Mouse (Mus musculus): ENCODE measurements at regions not wholly inside any gene's neighbourhood (a gene's known extent, or its start where the extent isn't known, plus 50 kb on each side); places are given as distances from the start of the nearest gene placed in this dataset.

DNA sequence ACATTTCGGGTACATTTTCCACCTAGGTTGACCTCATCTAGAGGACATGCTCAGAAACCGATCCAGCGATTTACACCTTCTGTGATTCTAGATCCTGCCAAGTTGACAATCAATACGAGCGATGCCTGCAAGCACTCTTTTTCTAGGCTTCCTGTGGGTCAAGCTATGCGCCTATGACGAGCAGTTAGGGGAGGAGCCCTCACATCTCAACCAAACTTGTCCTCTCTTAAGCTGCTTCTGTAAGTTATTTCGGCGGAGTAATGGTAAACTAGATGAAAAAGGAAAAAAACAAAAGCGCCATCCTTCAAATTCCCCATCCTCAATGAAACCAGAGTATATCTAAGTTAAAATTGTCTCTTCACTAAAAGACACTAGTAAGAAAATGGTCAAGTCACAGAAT lies 858.5 kb downstream of the Zfp704 start:
- TF ChIP-seq CTCF (IDR thresholded peaks at IDR 0.05; ENCODE audit: extremely low read depth, insufficient read depth, low read length) (no peak), POLR2A (IDR thresholded peaks at IDR 0.05; ENCODE audit: extremely low read depth, insufficient read depth, low read length) (no peak)

DNA sequence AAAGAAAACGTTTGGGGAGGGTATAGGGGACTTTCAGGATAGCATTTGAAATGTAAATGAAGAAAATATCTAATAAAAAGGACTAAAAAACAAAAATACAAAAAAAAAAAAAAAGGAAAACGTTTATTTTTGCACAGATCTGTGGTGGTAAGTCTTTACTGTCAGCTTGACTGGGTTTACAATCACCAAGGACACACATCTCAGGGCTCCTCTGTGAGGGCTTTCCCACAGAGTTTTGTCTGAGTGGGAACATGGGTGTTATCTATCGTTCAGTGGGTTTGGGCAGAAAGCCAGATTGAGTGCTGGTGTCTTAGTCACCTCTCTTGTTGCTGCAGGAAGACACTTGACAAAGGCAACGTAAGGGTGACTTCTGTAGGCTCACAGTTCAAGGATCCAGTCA lies 859.0 kb downstream of the Zfp704 start:
- TF ChIP-seq POLR2A (IDR thresholded peaks at IDR 0.05; ENCODE audit: extremely low read depth, insufficient read depth, low read length) (no peak), CTCF (IDR thresholded peaks at IDR 0.05; ENCODE audit: extremely low read depth, insufficient read depth, low read length) (no peak)
- Histone ChIP-seq H3K4me1 (ENCODE audit: control insufficient read depth, insufficient read depth, low read length) (no peaks in the 10 kb centered on the region), H3K4me3 (ENCODE audit: insufficient read depth, low read length) (no peak overlapping the region), H3K27ac (ENCODE audit: insufficient read depth, low read length) (no peak overlapping the region)

More for the DNA sequence above, 858.5 kb downstream of the Zfp704 start:
- no peaks in the 10 kb centered on the region for H3K4me1 ChIP-seq (ENCODE audit: control insufficient read depth, insufficient read depth, low read length)
- H3K27ac ChIP-seq (ENCODE audit: insufficient read depth, low read length) = no peak overlapping the region
- no peak overlapping the region for H3K4me3 ChIP-seq (ENCODE audit: insufficient read depth, low read length)

DNA sequence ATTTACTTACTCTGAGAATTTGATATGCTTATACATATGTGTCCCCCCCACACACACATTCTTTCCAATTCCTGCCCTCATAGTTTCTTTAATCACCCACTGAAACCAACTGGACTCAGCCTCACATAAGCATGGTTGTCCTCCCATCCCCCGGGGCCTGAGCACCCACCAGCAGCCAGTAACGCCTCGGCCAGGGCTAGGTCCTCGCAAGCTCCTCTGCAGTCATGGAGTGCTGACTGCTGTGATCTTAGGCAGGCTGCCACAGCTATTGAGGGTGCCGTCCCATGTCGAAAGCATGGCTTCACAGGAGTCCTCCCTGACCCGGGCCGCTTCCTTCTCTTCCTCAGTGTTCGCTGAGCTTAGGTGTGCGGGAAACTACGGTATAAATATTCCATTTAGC lies 859.7 kb downstream of the Zfp704 start:
- no peaks in the 10 kb centered on the region for H3K4me1 ChIP-seq (ENCODE audit: control insufficient read depth, insufficient read depth, low read length)
- H3K27ac ChIP-seq (ENCODE audit: insufficient read depth, low read length) = no peak overlapping the region
- TF ChIP-seq CTCF (IDR thresholded peaks at IDR 0.05; ENCODE audit: extremely low read depth, insufficient read depth, low read length) (no peak), POLR2A (IDR thresholded peaks at IDR 0.05; ENCODE audit: extremely low read depth, insufficient read depth, low read length) (no peak)
- no peak overlapping the region for H3K4me3 ChIP-seq (ENCODE audit: insufficient read depth, low read length)

DNA sequence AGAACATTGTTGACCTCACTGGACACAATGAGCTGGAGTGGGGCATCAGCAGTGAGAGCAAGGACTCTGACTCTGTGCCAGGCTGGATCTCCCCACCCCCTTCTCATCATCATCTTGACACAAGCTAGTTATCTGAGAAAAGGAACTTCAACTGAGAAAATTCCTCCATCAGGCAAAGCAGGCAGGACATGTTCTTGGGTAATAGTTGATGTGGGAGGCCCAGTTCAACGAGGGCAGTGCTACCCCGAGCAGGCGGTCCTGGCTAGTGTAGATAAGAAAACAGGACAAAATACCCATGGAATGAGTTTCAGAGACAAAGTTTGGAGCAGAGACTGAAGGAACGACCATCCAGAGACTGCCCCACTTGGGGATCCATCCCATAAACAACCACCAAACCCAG lies 862.7 kb downstream of the Zfp704 start:
- Histone ChIP-seq H3K4me1 (ENCODE audit: control insufficient read depth, insufficient read depth, low read length) (no peaks in the 10 kb centered on the region), H3K4me3 (ENCODE audit: insufficient read depth, low read length) (no peak overlapping the region), H3K27ac (ENCODE audit: insufficient read depth, low read length) (no peak overlapping the region)
- TF ChIP-seq POLR2A (IDR thresholded peaks at IDR 0.05; ENCODE audit: extremely low read depth, insufficient read depth, low read length) (no peak), CTCF (IDR thresholded peaks at IDR 0.05; ENCODE audit: extremely low read depth, insufficient read depth, low read length) (no peak)

DNA sequence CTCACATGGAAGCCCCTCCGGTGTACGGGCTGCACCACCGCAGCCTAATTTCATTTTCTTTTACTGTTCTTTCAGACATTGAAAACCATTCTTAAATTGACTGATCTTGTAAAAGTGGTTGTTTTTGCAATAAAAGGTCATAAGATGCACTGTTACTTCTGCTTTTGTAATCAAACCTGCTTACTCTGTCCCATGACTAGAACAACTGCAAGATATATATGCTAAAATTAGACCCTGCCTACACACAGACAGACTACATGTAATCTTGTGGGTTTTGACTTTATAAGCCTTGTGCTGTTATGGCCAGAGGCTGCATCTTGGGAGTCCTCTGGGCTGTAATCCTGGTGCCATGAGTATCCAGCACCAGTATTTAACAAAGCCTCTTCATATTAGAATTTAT lies 863.2 kb downstream of the Zfp704 start:
- no peaks in the 10 kb centered on the region for H3K4me1 ChIP-seq (ENCODE audit: control insufficient read depth, insufficient read depth, low read length)
- no peak overlapping the region for H3K27ac ChIP-seq (ENCODE audit: insufficient read depth, low read length)
- TF ChIP-seq CTCF (IDR thresholded peaks at IDR 0.05; ENCODE audit: extremely low read depth, insufficient read depth, low read length) (no peak), POLR2A (IDR thresholded peaks at IDR 0.05; ENCODE audit: extremely low read depth, insufficient read depth, low read length) (no peak)
- H3K4me3 ChIP-seq (ENCODE audit: insufficient read depth, low read length) = no peak overlapping the region

DNA sequence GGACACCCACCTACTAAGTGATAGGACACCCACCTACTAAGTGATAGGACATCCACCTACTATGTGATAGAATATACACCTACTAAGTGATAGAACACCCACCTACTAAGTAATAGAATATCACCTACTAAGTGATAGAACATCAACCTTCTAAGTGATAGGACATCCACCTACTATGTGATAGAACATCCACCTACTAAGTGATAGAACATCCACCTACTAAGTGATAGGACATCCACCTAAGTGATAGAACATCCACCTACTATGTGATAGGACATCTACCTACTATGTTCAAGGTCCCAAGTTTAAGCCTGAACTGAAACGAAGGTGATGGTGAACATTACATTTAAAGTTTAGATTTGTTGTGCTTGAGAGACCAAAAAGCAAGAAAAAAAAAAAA lies 863.8 kb downstream of the Zfp704 start:
- no peak overlapping the region for H3K27ac ChIP-seq (ENCODE audit: insufficient read depth, low read length)
- no peaks in the 10 kb centered on the region for H3K4me1 ChIP-seq (ENCODE audit: control insufficient read depth, insufficient read depth, low read length)
- TF ChIP-seq POLR2A (IDR thresholded peaks at IDR 0.05; ENCODE audit: extremely low read depth, insufficient read depth, low read length) (no peak), CTCF (IDR thresholded peaks at IDR 0.05; ENCODE audit: extremely low read depth, insufficient read depth, low read length) (no peak)
- H3K4me3 ChIP-seq (ENCODE audit: insufficient read depth, low read length) = no peak overlapping the region

DNA sequence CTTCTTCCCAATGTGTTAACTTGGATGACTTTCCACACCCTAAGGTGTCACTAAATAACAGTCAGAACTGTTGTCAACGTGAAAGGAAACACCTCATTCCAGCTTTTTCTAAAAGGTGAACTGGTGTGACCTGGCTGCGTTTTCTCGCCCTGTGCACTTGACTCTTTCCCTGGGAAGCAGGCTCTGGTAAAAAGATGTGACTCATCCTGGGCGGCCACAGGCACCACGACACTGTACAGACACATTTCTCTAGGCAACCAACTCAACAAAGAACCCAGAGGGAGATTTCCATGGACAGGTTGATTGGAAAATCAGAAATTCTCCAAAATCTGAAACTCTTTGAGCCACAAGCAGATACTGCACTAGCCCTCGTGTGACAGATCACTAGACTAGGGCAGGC lies 865.0 kb downstream of the Zfp704 start:
- H3K4me3 ChIP-seq (ENCODE audit: insufficient read depth, low read length) = no peak overlapping the region
- TF ChIP-seq POLR2A (IDR thresholded peaks at IDR 0.05; ENCODE audit: extremely low read depth, insufficient read depth, low read length) (no peak), CTCF (IDR thresholded peaks at IDR 0.05; ENCODE audit: extremely low read depth, insufficient read depth, low read length) (no peak)
- H3K4me1 ChIP-seq (ENCODE audit: control insufficient read depth, insufficient read depth, low read length) = no peaks in the 10 kb centered on the region
- no peak overlapping the region for H3K27ac ChIP-seq (ENCODE audit: insufficient read depth, low read length)

DNA sequence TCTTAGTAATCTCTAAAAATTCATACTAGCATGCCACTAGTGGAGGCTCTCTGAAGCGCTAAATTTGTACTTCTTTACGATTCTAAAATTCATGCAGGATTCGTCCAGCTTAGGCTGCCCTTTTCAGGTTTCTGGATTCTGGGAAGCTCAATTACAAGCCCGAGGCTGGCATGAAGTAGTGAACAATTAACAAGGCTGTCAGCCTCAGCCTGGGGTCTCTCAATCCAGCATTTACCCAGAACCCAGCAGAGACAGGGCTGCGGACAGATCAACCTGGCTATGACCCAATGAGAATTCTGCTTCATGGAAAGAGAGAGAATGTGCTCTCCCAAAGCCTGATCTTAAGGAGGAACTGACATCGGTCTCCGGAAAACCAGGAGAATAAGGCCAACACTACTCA lies 866.2 kb downstream of the Zfp704 start:
- H3K4me1 ChIP-seq (ENCODE audit: control insufficient read depth, insufficient read depth, low read length) = no peaks in the 10 kb centered on the region
- TF ChIP-seq CTCF (IDR thresholded peaks at IDR 0.05; ENCODE audit: extremely low read depth, insufficient read depth, low read length) (no peak), POLR2A (IDR thresholded peaks at IDR 0.05; ENCODE audit: extremely low read depth, insufficient read depth, low read length) (no peak)
- H3K4me3 ChIP-seq (ENCODE audit: insufficient read depth, low read length) = no peak overlapping the region
- no peak overlapping the region for H3K27ac ChIP-seq (ENCODE audit: insufficient read depth, low read length)

DNA sequence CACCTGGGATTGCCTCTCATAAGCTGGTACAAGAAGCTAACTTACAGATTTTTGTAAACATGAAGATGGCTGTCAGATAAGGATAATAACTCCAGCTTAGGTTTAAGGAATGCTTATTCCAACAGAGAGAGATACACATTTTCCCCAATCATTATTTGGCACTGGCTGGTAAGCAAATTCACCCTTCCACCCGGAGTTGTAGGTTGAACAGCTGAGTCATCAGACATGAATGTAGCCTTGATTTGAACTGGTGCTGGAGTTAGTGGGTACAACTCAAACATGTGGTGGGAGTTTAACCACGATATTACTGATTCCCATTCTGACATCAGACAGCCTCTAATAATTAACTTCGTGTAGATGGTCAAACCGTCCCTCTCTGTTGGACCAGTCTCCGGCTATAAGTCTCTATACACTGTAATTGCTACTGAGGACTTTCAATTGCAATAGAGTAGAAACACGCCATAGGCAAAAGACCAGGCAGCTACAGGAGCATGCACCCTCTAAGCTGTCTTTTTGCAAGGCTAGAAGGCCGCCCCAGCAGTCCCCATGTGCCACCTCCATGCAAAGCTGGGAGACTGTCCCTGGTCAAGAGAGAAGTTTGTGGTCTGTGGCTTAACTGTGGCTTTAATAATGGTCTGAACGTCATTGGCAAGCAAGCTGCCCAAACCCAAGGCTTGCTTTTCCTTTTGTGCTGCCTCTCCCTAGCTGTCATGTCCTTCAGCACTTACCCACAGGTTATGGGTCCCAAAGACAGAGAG lies 868.4 kb downstream of the Zfp704 start:
- TF ChIP-seq POLR2A (IDR thresholded peaks at IDR 0.05; ENCODE audit: extremely low read depth, insufficient read depth, low read length) = no peak
- no peak for TF ChIP-seq CTCF (IDR thresholded peaks at IDR 0.05; ENCODE audit: extremely low read depth, insufficient read depth, low read length)

DNA sequence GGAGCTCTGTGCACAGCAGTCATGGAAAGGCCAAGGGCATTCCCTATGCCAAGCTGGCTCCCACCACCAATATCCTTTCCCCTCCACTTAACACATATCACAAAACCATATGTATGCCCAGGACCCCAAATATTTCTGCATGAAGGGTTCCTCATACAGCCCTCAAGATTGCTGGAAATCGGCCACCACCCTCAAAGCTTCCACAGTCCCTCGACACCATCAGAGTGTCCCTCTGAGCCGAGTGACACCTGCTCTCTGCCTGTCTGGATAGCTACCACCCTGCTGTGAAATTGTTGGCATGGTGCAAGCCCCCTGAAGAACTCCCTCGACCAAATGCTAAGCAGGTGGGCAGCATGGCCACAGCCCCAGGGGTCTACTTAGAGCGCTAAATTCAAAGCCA lies 869.2 kb downstream of the Zfp704 start:
- H3K4me1 ChIP-seq (ENCODE audit: control insufficient read depth, insufficient read depth, low read length) = no peaks in the 10 kb centered on the region
- TF ChIP-seq CTCF (IDR thresholded peaks at IDR 0.05; ENCODE audit: extremely low read depth, insufficient read depth, low read length) (no peak), POLR2A (IDR thresholded peaks at IDR 0.05; ENCODE audit: extremely low read depth, insufficient read depth, low read length) (no peak)
- no peak overlapping the region for H3K4me3 ChIP-seq (ENCODE audit: insufficient read depth, low read length)
- no peak overlapping the region for H3K27ac ChIP-seq (ENCODE audit: insufficient read depth, low read length)

More for the DNA sequence above, 868.4 kb downstream of the Zfp704 start:
- H3K4me3 ChIP-seq (ENCODE audit: insufficient read depth, low read length) = no peak overlapping the region
- H3K27ac ChIP-seq (ENCODE audit: insufficient read depth, low read length) = no peak overlapping the region
- H3K4me1 ChIP-seq (ENCODE audit: control insufficient read depth, insufficient read depth, low read length) = no peaks in the 10 kb centered on the region
